Mouse (Mus musculus): ENCODE results near the gene C2cd2. TPM values are rescaled to one million over a fixed set of nuclear protein-coding genes. Genes with fewer than 3 reads are reported as not detected.

The C2cd2 gene
- polyA plus RNA-seq, 1 experiment from 2014 or later: 18.9 TPM

- no peak overlapping the region for H3K4me3 ChIP-seq (ENCODE audit: low read depth, low read length)
- no peaks in the 10 kb centered on the region for H3K4me1 ChIP-seq (ENCODE audit: control insufficient read depth, insufficient read depth, low read length)
- no peak overlapping the region for H3K27ac ChIP-seq (ENCODE audit: low read depth, low read length)
- ATAC-seq (ENCODE audit: insufficient read depth, low FRiP score, low TSS enrichment) (no peak), DNase-seq (ENCODE audit: low spot score) (no peak)
- no peaks in the 10 kb centered on the region for H3K27me3 ChIP-seq (ENCODE audit: control insufficient read depth, insufficient read depth, low read length)
- H3K36me3 ChIP-seq (ENCODE audit: control insufficient read depth, insufficient read depth, low read length): no peaks in the 10 kb centered on the region
- no peaks in the 10 kb centered on the region for H3K9me3 ChIP-seq (ENCODE audit: control insufficient read depth, low read length)
- H3K4me2 ChIP-seq (ENCODE audit: low read depth): no peak overlapping the region
- no peak overlapping the region for H3K9ac ChIP-seq (ENCODE audit: low read length)
These were observed 49.5 kb downstream of the C2cd2 start for GRCm38 (mm10) chr16:97912873-97913272.

GRCm38 (mm10) chr16:97909356-97909755 lies 53.0 kb downstream of the C2cd2 start:
- Histone ChIP-seq H3K4me2 (ENCODE audit: low read depth) (no peak overlapping the region), H3K36me3 (ENCODE audit: control insufficient read depth, insufficient read depth, low read length) (no peaks in the 10 kb centered on the region), H3K9me3 (ENCODE audit: control insufficient read depth, low read length) (no peaks in the 10 kb centered on the region), H3K9ac (ENCODE audit: low read length) (no peak overlapping the region), H3K4me3 (ENCODE audit: low read depth, low read length) (no peak overlapping the region), H3K27ac (ENCODE audit: low read depth, low read length) (no peak overlapping the region), H3K4me1 (ENCODE audit: control insufficient read depth, insufficient read depth, low read length) (no peaks in the 10 kb centered on the region), H3K27me3 (ENCODE audit: control insufficient read depth, insufficient read depth, low read length) (no peaks in the 10 kb centered on the region)
- ATAC-seq (ENCODE audit: insufficient read depth, low FRiP score, low TSS enrichment): no peak
- 97% methylated on average over 1 of the region's 1 CpGs for WGBS
- no peak for DNase-seq (ENCODE audit: low spot score)

- DNase-seq (ENCODE audit: low spot score): no peak
- H3K4me2 ChIP-seq (ENCODE audit: low read depth): no peak overlapping the region
- no peaks in the 10 kb centered on the region for H3K4me1 ChIP-seq (ENCODE audit: control insufficient read depth, insufficient read depth, low read length)
- H3K36me3 ChIP-seq (ENCODE audit: control insufficient read depth, insufficient read depth, low read length): no peaks in the 10 kb centered on the region
- no peak overlapping the region for H3K9ac ChIP-seq (ENCODE audit: low read length)
- H3K27me3 ChIP-seq (ENCODE audit: control insufficient read depth, insufficient read depth, low read length): no peaks in the 10 kb centered on the region
- no peak overlapping the region for H3K4me3 ChIP-seq (ENCODE audit: low read depth, low read length)
- no peaks in the 10 kb centered on the region for H3K9me3 ChIP-seq (ENCODE audit: control insufficient read depth, low read length)
- no peak overlapping the region for H3K27ac ChIP-seq (ENCODE audit: low read depth, low read length)
- ATAC-seq (ENCODE audit: insufficient read depth, low FRiP score, low TSS enrichment): no peak
- 85% methylated on average over 6 of the region's 6 CpGs for WGBS
These were observed 54.9 kb downstream of the C2cd2 start for GRCm38 (mm10) chr16:97907496-97907895.

- Histone ChIP-seq H3K36me3 (ENCODE audit: control insufficient read depth, insufficient read depth, low read length) (no peaks in the 10 kb centered on the region), H3K4me1 (ENCODE audit: control insufficient read depth, insufficient read depth, low read length) (no peaks in the 10 kb centered on the region), H3K4me3 (ENCODE audit: low read depth, low read length) (no peak overlapping the region), H3K9me3 (ENCODE audit: control insufficient read depth, low read length) (no peaks in the 10 kb centered on the region), H3K9ac (ENCODE audit: low read length) (no peak overlapping the region), H3K4me2 (ENCODE audit: low read depth) (no peak overlapping the region), H3K27me3 (ENCODE audit: control insufficient read depth, insufficient read depth, low read length) (no peaks in the 10 kb centered on the region), H3K27ac (ENCODE audit: low read depth, low read length) (no peak overlapping the region)
- ATAC-seq (ENCODE audit: insufficient read depth, low FRiP score, low TSS enrichment): no peak
- no peak for DNase-seq (ENCODE audit: low spot score)
These were observed 56.1 kb downstream of the C2cd2 start for GRCm38 (mm10) chr16:97906337-97906736.

GRCm38 (mm10) chr16:97905449-97905991 lies 56.9 kb downstream of the C2cd2 start:
- H3K36me3 ChIP-seq (ENCODE audit: control insufficient read depth, insufficient read depth, low read length): no peaks in the 10 kb centered on the region
- H3K9ac ChIP-seq (ENCODE audit: low read length): no peak overlapping the region
- H3K4me3 ChIP-seq (ENCODE audit: low read depth, low read length): no peak overlapping the region
- H3K4me2 ChIP-seq (ENCODE audit: low read depth): no peak overlapping the region
- no peak overlapping the region for H3K27ac ChIP-seq (ENCODE audit: low read depth, low read length)
- DNase-seq (ENCODE audit: low spot score) (no peak), ATAC-seq (ENCODE audit: insufficient read depth, low FRiP score, low TSS enrichment) (no peak)
- H3K9me3 ChIP-seq (ENCODE audit: control insufficient read depth, low read length): no peaks in the 10 kb centered on the region
- no peaks in the 10 kb centered on the region for H3K4me1 ChIP-seq (ENCODE audit: control insufficient read depth, insufficient read depth, low read length)
- WGBS: 88% methylated on average over 2 of the region's 2 CpGs
- H3K27me3 ChIP-seq (ENCODE audit: control insufficient read depth, insufficient read depth, low read length): no peaks in the 10 kb centered on the region

- H3K9ac ChIP-seq (ENCODE audit: low read length): no peak overlapping the region
- H3K36me3 ChIP-seq (ENCODE audit: control insufficient read depth, insufficient read depth, low read length): no peaks in the 10 kb centered on the region
- H3K4me2 ChIP-seq (ENCODE audit: low read depth): no peak overlapping the region
- 86% methylated on average over 3 of the region's 3 CpGs for WGBS
- no peaks in the 10 kb centered on the region for H3K9me3 ChIP-seq (ENCODE audit: control insufficient read depth, low read length)
- H3K4me3 ChIP-seq (ENCODE audit: low read depth, low read length): no peak overlapping the region
- no peak for DNase-seq (ENCODE audit: low spot score)
- ATAC-seq (ENCODE audit: insufficient read depth, low FRiP score, low TSS enrichment): no peak
- no peak overlapping the region for H3K27ac ChIP-seq (ENCODE audit: low read depth, low read length)
- no peaks in the 10 kb centered on the region for H3K27me3 ChIP-seq (ENCODE audit: control insufficient read depth, insufficient read depth, low read length)
- no peaks in the 10 kb centered on the region for H3K4me1 ChIP-seq (ENCODE audit: control insufficient read depth, insufficient read depth, low read length)
These were observed 58.4 kb downstream of the C2cd2 start for GRCm38 (mm10) chr16:97904035-97904434.

GRCm38 (mm10) chr16:97897346-97898024 lies 64.9 kb downstream of the C2cd2 start:
- Histone ChIP-seq H3K4me2 (ENCODE audit: low read depth) (no peak overlapping the region), H3K27ac (ENCODE audit: low read depth, low read length) (no peak overlapping the region), H3K4me1 (ENCODE audit: control insufficient read depth, insufficient read depth, low read length) (no peaks in the 10 kb centered on the region), H3K4me3 (ENCODE audit: low read depth, low read length) (no peak overlapping the region), H3K27me3 (ENCODE audit: control insufficient read depth, insufficient read depth, low read length) (no peaks in the 10 kb centered on the region), H3K9ac (ENCODE audit: low read length) (no peak overlapping the region), H3K36me3 (ENCODE audit: control insufficient read depth, insufficient read depth, low read length) (no peaks in the 10 kb centered on the region), H3K9me3 (ENCODE audit: control insufficient read depth, low read length) (no peaks in the 10 kb centered on the region)
- DNase-seq (ENCODE audit: low spot score) (no peak), ATAC-seq (ENCODE audit: insufficient read depth, low FRiP score, low TSS enrichment) (no peak)
- WGBS: 85% methylated on average over 5 of the region's 5 CpGs

GRCm38 (mm10) chr16:97887762-97888161 lies 74.6 kb downstream of the C2cd2 start:
- H3K9me3 ChIP-seq (ENCODE audit: control insufficient read depth, low read length): no peaks in the 10 kb centered on the region
- H3K27me3 ChIP-seq (ENCODE audit: control insufficient read depth, insufficient read depth, low read length): no peaks in the 10 kb centered on the region
- H3K4me1 ChIP-seq (ENCODE audit: control insufficient read depth, insufficient read depth, low read length): no peaks in the 10 kb centered on the region
- H3K9ac ChIP-seq (ENCODE audit: low read length): no peak overlapping the region
- H3K4me2 ChIP-seq (ENCODE audit: low read depth): no peak overlapping the region
- DNase-seq (ENCODE audit: low spot score): no peak
- no peak for ATAC-seq (ENCODE audit: insufficient read depth, low FRiP score, low TSS enrichment)
- no peak overlapping the region for H3K27ac ChIP-seq (ENCODE audit: low read depth, low read length)
- H3K4me3 ChIP-seq (ENCODE audit: low read depth, low read length): no peak overlapping the region
- H3K36me3 ChIP-seq (ENCODE audit: control insufficient read depth, insufficient read depth, low read length): no peaks in the 10 kb centered on the region; the same call in 1 of the 2 replicates

- Histone ChIP-seq H3K9me3 (ENCODE audit: control insufficient read depth, low read length) (no peaks in the 10 kb centered on the region), H3K4me1 (ENCODE audit: control insufficient read depth, insufficient read depth, low read length) (no peaks in the 10 kb centered on the region), H3K4me2 (ENCODE audit: low read depth) (no peak overlapping the region), H3K27me3 (ENCODE audit: control insufficient read depth, insufficient read depth, low read length) (no peaks in the 10 kb centered on the region), H3K36me3 (ENCODE audit: control insufficient read depth, insufficient read depth, low read length) (no peaks in the 10 kb centered on the region; the same call in 1 of the 2 replicates), H3K27ac (ENCODE audit: low read depth, low read length) (no peak overlapping the region), H3K4me3 (ENCODE audit: low read depth, low read length) (no peak overlapping the region), H3K9ac (ENCODE audit: low read length) (no peak overlapping the region)
- ATAC-seq (ENCODE audit: insufficient read depth, low FRiP score, low TSS enrichment) (no peak), DNase-seq (ENCODE audit: low spot score) (no peak)
- 94% methylated on average over 1 of the region's 1 CpGs for WGBS
These were observed 78.7 kb downstream of the C2cd2 start for GRCm38 (mm10) chr16:97883696-97884095.
